Mouse (Mus musculus): ENCODE measurements at regions not wholly inside any gene's neighbourhood (a gene's known extent, or its start where the extent isn't known, plus 50 kb on each side); places are given as distances from the start of the nearest gene placed in this dataset.
"Not testable (repeated sequence)": the region's sequence is repeated elsewhere in the genome, so short reads cannot be mapped to it uniquely, and the experiment has no call there.

DNA sequence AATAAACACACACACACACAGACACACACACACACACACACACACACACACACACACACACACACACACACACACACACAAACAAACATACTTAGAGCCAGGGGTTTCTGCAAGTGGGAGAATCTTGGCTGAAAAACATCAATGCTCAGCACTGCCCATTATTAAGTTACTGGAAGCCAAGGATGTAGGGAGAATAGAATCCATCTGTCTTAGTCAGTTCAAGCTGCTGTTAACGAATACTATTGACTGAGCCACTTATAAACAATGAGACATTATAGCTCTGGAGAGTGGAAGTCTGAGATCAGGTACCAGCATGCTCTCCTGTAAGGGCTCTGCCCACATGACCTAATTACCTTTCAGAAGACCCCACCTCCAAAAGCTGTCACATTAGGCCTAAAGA, 87.4 kb downstream of the Fam174b start:
- no peak for ATAC-seq (replicated peaks; ENCODE audit: poor library complexity)

- no peak for ATAC-seq (replicated peaks; ENCODE audit: poor library complexity)
These were observed 90.5 kb downstream of the Fam174b start for GRCm38 (mm10) chr7:73830581-73830980.

DNA sequence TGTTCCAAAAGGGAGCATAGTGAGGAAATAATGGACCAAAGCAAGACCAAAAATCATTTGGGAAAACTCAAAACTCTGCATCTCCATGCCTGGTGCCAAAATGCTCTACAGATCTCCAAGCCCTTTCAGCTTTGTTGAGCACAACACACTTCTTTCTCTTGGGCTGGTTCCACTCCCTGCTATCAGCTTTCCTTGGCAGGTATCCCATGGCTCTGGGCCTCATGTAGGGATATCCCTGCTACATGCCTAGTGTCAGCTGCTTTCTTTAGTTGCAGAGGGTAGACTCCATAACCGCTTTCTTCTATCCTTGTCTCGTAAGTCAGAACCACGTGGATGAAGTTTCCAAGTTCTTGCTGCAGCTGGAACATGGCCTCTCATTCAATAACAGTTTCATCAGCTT, 100.3 kb downstream of the Fam174b start:
- ATAC-seq (replicated peaks; ENCODE audit: poor library complexity) = no peak

- ATAC-seq (replicated peaks; ENCODE audit: poor library complexity) = no peak
These were observed 112.1 kb downstream of the Fam174b start for GRCm38 (mm10) chr7:73852184-73852583.

DNA sequence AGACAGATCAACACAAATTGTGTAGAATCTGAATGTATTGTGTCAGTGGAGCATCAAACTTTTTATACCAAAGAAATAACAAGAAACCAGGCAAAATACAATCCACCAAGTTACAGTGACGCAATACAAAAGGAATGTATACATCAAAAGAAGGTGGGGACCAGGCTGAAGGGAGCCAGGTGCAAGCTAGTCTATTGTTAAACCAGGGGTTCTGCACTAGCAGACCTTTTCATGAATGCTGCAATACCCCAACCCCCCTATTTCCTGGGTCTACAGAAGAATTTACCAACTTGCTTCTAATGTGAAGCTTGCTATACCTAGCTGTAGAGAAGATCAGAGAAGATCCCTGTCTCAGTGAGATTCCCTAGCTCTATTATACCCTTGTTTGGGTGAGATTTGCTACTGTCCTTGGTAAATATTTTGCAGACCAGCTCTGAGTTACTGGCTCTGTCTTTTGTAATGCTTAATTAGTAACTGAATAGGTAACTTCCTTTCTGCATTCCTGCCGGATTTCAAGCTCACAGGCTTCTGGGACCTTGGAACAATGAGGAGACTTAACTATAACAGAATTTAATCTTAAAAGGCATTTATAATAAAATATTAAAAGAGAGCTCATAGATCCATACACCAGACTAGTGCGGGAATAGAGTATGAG, 113.3 kb downstream of the Fam174b start:
- ATAC-seq (replicated peaks; ENCODE audit: poor library complexity) = not testable (repeated sequence)

DNA sequence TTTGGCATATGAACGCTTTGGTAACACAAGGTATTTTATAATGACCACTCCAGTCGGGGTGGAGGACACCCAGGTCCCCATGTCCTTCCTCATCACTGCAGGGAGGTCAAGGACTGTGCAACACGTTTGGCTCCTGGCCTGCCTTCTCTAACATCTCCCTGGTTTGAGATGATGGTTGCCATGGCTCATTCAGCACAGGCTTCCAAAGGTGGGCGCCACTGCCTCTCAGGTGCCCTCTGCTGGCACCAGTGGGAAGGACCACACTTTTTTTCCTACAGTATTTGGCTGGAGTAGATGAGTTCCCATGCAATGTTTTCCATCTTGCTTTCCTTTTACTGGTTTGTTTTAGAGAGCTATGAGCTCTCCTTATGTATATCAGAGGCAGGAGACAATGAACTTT, 115.4 kb downstream of the Fam174b start:
- peak; percentile 89 for ATAC-seq (replicated peaks; ENCODE audit: poor library complexity)

DNA sequence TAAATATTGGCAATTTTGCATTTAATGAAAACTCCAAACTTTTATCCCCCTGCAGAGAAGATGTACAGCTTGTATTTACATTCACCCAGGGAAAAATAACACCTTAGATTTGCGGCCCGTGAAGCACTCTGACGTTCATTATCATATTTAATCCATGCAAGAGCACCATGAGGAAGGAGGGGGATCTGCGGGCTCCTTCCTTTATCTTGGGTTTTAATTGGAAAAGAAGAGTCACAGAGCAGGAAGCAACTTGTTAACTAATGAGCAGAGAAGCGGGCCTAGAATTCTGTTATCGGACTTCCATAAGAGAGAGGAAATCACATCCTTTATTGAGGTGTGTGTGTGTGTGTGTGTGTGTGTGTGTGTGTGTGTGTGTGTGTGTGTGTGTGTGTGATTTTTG, 116.8 kb downstream of the Fam174b start:
- ATAC-seq (replicated peaks; ENCODE audit: poor library complexity) = no peak

DNA sequence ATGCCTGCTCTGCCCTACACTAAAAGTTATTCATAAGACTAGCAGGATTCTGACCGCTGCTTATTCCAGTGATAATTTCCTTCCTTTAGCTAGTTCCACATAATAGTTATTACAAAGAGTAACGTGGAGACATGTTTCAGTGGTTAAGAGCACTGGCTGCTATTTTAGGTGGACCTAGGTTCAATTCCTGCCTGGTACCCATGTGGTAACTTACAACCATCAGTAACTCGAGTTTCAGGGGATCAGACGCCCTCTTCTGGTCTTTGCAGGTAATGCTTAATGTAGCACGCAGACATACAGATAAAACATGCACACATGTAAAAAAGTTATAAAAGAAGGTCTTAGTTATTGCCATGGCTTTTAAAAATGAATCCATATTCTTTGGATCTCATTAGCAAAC, 125.0 kb downstream of the Fam174b start:
- ATAC-seq (replicated peaks; ENCODE audit: poor library complexity) = no peak

DNA sequence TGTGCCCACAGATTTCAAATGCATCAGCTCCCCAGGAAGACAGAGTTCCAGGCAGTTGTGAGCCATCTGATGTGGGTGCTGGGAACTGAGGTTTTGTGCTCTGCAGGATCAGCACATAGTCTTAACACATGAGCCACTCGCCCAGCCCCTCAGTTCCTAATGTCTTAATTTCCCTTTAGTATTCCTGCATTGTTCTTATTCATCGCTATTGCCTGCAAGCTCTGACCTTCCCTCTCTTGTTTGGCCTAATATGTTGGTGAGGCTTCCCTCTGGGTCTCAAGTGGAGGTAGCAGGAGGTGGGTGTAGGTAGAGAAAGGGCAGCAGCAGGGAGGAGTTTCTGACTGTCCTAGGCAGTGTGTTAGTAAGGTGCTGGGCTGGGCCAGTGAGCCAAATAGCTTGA, 132.1 kb downstream of the Fam174b start:
- ATAC-seq (replicated peaks; ENCODE audit: poor library complexity) = no peak

DNA sequence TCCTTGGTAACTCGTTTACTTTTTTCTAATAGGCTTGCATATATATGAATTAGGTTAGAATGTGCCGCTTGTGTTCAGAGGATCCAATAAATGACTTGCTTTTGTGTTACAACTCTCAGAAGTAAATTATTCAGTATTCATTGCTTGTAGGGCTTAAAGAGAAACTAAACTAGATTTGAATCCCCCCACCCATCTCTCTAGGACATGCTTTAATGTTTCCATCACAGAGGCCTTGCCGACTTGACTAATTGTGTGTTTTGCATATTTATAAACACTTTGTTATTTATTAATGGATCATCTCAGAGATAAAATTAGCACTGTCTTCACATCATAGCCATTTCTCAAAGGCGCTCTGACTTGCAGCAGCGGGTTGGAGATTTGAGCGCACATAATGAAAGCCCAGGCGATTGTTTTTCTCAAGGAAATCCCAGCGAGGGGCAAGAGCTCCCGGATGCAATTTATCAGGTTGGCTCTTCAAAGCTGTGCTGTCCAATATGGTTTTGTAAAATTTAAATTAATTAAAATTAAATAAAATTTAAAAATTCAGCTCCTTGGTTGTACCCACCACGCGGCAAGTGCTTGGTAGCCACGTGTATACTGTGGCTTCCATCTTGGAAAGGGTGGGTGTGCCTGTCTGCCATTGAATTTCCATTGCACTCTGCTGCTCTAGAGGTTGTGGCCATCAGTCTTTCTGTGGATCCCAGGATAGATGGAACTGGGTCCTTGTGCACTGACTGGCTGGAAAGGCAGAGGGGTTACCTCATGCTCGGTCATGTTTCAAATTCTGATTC, 132.0 kb downstream of the St8sia2 start:
- ATAC-seq (replicated peaks; ENCODE audit: poor library complexity) = no peak

GRCm38 (mm10) chr7:73886152-73886551, 127.3 kb downstream of the St8sia2 start:
- no peak for ATAC-seq (replicated peaks; ENCODE audit: poor library complexity)
